Mouse (Mus musculus): Measurements from ENCODE around the gene Smoc1. TPM values are rescaled to one million over a fixed set of nuclear protein-coding genes. Genes with fewer than 3 reads are reported as not detected.

Gene Smoc1
- polyA plus RNA-seq (2012) = 0.01 and 0.02 TPM in 2 replicates

DNA sequence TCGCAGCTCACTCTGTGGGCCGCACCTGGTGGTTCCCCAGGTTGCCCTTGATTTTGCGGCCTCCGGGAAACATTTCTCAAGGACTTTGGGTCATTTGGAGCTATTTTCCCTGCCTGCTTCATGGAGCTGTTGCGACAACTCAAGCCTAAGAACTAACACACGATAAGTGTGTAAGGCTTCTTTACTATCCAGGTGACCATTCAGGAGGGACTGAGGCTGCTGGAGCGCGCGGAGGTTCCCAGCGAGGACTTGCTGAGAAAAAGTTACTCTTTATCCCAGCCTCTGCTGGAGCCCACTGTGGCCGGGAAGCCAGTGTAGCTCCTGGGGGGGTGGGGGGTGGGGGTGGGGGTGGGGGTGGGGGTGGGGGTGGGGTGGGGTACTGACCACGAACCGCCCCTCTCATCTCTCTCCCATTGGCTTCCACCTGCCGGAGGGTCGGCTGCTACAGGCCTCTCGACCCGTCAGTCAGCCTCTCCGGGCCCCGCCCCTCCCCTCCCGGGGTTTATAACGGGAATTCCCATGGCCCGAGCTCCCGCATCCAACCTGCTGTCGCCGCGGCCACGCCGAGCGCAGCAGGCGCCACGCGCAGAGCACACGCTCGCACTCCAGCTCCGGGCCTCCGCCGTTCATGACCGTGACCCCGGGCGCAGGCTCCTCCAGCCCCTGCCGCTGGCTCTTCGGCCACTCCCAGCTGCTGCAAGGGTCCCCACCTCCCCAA lies at the start of gene Smoc1:
Gene Smoc1 (plus strand): TSS at position 532 of the 718 bp plus-strand sequence.
- no peaks in the 10 kb centered on the region for H3K4me1 ChIP-seq (ENCODE audit: control insufficient read depth)
- no peaks in the 10 kb centered on the region for H3K9me3 ChIP-seq (ENCODE audit: control insufficient read depth, low read length)
- H3K4me3 ChIP-seq (replicated peaks) = peak within 1 kb of the TSS; percentile 57
- H3K36me3 ChIP-seq (ENCODE audit: control insufficient read depth) = no peaks in the 10 kb centered on the region
- TF ChIP-seq TAL1 (IDR thresholded peaks at IDR 0.05; ENCODE audit: low read length) = no peak
- peaks cover 36% of the 10 kb centered on the region for H3K27me3 ChIP-seq (ENCODE audit: control insufficient read depth)

DNA sequence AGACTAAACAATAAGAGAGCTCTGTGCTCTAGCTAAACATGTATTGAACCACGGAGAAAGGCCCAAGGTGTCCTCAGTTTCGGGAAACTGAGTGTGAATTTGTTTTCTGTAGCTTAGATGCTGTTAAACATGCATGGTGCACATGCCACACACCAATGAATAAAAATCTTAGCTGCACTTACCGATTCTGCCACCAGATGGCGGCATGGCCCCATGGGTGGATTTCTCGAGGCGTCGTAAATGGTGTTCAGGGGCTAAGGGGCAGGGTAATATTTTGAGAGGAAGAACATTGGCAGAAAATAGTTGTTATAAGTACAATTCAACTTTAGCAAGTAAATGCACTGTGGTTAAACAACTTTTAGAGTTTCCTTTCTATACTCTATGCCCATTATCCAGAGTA lies 44.3 kb upstream of the Smoc1 start:
- TF ChIP-seq TAL1 (IDR thresholded peaks at IDR 0.05; ENCODE audit: low read length) = no peak
- no peak for TF ChIP-seq GATA1 (IDR thresholded peaks at IDR 0.05; ENCODE audit: low read length)
- Histone ChIP-seq H3K36me3 (ENCODE audit: control insufficient read depth) (no peaks in the 10 kb centered on the region), H3K4me1 (ENCODE audit: control insufficient read depth) (no peaks in the 10 kb centered on the region), H3K9me3 (ENCODE audit: control insufficient read depth, low read length) (no peaks in the 10 kb centered on the region), H3K27me3 (ENCODE audit: control insufficient read depth) (no peaks in the 10 kb centered on the region), H3K4me3 (replicated peaks) (no peak overlapping the region)

DNA sequence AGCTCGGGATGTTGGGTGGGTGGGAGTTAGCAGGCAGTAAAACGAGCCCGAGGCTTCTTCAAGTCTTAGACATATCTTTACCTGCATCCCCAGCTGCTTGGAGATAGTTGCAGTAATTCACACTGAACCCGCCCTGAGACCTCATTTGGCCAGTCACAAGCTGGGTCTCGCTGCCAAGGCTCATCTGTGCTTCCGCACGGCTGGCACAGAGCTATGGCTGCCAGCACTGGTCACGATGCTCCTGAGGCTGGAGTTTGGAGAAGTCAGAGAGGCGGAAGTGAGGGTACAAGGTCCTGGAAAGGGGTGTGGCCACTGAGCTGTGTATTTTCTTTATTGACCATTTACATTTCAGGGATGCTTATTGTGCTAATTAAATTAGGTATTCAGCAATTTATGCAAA lies 42.9 kb upstream of the Smoc1 start:
- no peaks in the 10 kb centered on the region for H3K27me3 ChIP-seq (ENCODE audit: control insufficient read depth)
- H3K36me3 ChIP-seq (ENCODE audit: control insufficient read depth) = no peaks in the 10 kb centered on the region
- H3K4me1 ChIP-seq (ENCODE audit: control insufficient read depth) = no peaks in the 10 kb centered on the region
- no peak overlapping the region for H3K4me3 ChIP-seq (replicated peaks)
- TF ChIP-seq TAL1 (IDR thresholded peaks at IDR 0.05; ENCODE audit: low read length) (no peak), GATA1 (IDR thresholded peaks at IDR 0.05; ENCODE audit: low read length) (no peak)
- no peaks in the 10 kb centered on the region for H3K9me3 ChIP-seq (ENCODE audit: control insufficient read depth, low read length)

DNA sequence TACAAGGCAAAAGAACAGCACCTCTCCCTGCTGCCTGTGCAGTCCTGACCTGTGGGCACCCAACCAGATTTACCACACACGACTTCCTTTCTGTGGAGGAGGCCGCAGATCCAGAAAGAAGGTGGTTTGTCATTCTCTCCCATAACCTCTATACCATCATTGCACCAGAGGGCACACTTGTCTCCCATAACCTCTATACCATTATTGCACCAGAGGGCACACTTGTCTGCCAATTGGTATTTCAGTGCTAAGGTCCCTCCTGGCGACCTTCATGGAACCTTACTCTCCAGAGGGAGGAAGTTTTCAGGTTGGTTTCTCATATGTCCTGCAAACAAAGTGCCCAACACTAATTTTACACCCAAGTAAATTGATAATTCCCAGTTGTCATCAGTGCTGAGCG lies 40.0 kb upstream of the Smoc1 start:
- H3K9me3 ChIP-seq (ENCODE audit: control insufficient read depth, low read length) = no peaks in the 10 kb centered on the region
- TF ChIP-seq TAL1 (IDR thresholded peaks at IDR 0.05; ENCODE audit: low read length) (no peak), GATA1 (IDR thresholded peaks at IDR 0.05; ENCODE audit: low read length) (no peak)
- no peaks in the 10 kb centered on the region for H3K4me1 ChIP-seq (ENCODE audit: control insufficient read depth)
- H3K4me3 ChIP-seq (replicated peaks) = no peak overlapping the region
- H3K27me3 ChIP-seq (ENCODE audit: control insufficient read depth) = no peaks in the 10 kb centered on the region
- no peaks in the 10 kb centered on the region for H3K36me3 ChIP-seq (ENCODE audit: control insufficient read depth)

DNA sequence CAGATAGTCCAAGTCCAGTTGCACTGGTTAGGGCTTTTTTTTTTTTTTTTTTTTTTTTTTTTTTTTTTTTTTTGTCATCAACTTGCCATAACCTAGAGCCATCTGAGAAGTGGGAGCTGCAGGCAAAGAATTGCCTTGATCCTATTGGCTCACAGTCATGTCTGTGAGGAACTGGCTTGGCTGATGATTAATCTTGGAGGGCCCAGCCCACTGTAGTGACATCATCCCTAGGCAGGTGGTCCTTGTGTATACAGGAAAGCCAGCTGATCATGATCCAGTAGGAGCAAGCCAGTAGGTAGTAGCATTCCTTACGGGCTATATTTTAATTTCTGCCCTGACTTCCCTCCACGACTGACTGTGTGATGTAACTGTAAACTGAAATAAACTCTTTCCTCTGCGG lies 38.3 kb upstream of the Smoc1 start:
- TF ChIP-seq TAL1 (IDR thresholded peaks at IDR 0.05; ENCODE audit: low read length) (no peak), GATA1 (IDR thresholded peaks at IDR 0.05; ENCODE audit: low read length) (no peak)
- no peak overlapping the region for H3K4me3 ChIP-seq (replicated peaks)
- no peaks in the 10 kb centered on the region for H3K4me1 ChIP-seq (ENCODE audit: control insufficient read depth)
- H3K36me3 ChIP-seq (ENCODE audit: control insufficient read depth) = no peaks in the 10 kb centered on the region
- H3K27me3 ChIP-seq (ENCODE audit: control insufficient read depth) = no peaks in the 10 kb centered on the region
- H3K9me3 ChIP-seq (ENCODE audit: control insufficient read depth, low read length) = no peaks in the 10 kb centered on the region; the same call in 1 of the 2 replicates

DNA sequence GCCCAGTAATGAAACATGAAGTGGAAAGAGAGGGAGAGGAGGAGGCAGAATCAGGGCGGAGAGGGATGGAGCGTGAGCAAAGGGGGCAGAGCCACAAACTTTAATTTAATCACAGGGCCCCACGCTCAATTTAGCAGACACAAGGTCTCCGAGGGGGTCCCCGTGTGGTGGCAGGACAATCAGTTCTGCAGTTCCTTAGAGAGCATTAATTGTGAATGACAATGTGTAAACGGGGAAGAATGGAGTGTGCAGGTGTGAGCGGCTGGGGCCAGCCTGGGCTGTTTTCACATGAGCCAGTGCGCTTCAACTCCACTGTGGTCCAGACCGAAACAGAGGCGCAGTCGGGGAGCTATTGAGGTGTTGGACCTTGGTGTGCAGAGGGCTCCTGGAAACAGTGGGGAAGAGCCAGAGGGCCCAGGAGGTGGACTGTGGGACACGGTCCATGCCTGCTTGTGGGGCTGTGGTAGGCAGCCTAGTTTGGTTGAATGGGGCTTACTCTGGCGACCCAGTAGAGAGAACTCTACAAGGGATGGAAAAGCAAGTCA lies 35.6 kb upstream of the Smoc1 start:
- TF ChIP-seq GATA1 (IDR thresholded peaks at IDR 0.05; ENCODE audit: low read length) (no peak), TAL1 (IDR thresholded peaks at IDR 0.05; ENCODE audit: low read length) (no peak)
- H3K36me3 ChIP-seq (ENCODE audit: control insufficient read depth) = no peaks in the 10 kb centered on the region
- H3K4me3 ChIP-seq (replicated peaks) = no peak overlapping the region
- H3K4me1 ChIP-seq (ENCODE audit: control insufficient read depth) = no peaks in the 10 kb centered on the region
- no peaks in the 10 kb centered on the region; the same call in 1 of the 2 replicates for H3K9me3 ChIP-seq (ENCODE audit: control insufficient read depth, low read length)
- H3K27me3 ChIP-seq (ENCODE audit: control insufficient read depth) = no peaks in the 10 kb centered on the region

DNA sequence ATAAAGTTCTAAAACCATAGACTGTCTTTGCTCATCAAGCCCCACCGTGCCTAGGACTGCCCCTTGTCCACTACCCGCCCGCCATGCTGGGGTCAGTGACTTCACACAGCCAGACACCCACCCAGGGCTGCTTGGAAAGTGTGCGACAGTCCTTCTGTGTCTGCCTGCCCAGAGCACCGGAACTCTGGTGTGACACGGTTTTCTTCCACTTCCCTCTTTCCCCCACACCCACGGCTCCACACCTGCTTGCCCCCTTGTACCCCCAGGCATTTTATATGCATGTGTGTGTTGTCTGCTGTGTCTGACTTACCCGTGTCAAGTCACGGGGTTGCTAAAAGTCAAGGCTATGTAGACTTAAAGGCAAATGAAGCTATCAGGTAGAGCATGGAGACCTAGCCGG lies 34.8 kb upstream of the Smoc1 start:
- no peaks in the 10 kb centered on the region for H3K4me1 ChIP-seq (ENCODE audit: control insufficient read depth)
- H3K4me3 ChIP-seq (replicated peaks) = no peak overlapping the region
- no peaks in the 10 kb centered on the region; the same call in 1 of the 2 replicates for H3K9me3 ChIP-seq (ENCODE audit: control insufficient read depth, low read length)
- H3K27me3 ChIP-seq (ENCODE audit: control insufficient read depth) = no peaks in the 10 kb centered on the region
- no peaks in the 10 kb centered on the region for H3K36me3 ChIP-seq (ENCODE audit: control insufficient read depth)
- no peak for TF ChIP-seq TAL1 (IDR thresholded peaks at IDR 0.05; ENCODE audit: low read length)
- TF ChIP-seq GATA1 (IDR thresholded peaks at IDR 0.05; ENCODE audit: low read length) = no peak

DNA sequence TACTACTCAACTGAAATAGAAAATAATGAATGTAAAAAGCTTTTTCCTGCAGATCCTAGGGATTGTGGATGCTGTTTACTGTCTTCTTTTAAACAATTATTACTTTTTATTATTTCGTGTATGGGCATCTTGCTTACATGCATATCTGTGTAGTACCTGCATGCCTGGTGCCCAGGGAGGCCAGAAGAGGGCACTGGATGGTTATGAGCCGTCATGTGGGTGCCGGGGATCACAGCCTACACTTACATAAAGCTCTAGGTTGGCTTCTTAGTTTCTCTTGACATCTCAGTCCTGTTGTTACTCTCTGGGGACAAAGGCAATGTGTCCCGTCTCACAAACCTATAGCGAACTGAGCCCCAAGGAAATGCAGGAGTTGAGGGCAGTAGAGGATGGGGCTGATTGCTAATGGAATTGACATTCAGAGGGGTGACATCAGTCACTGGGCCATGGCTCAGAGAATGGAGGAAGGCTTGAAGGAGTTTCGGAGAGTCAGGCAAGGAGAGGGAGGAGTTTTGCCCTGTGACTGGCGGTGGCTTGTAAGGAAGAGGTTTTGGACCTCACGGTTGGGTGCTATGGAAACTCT lies 34.0 kb upstream of the Smoc1 start:
- no peak for TF ChIP-seq TAL1 (IDR thresholded peaks at IDR 0.05; ENCODE audit: low read length)
- no peaks in the 10 kb centered on the region for H3K36me3 ChIP-seq (ENCODE audit: control insufficient read depth)
- no peaks in the 10 kb centered on the region for H3K4me1 ChIP-seq (ENCODE audit: control insufficient read depth)
- H3K27me3 ChIP-seq (ENCODE audit: control insufficient read depth) = no peaks in the 10 kb centered on the region
- H3K9me3 ChIP-seq (ENCODE audit: control insufficient read depth, low read length) = no peaks in the 10 kb centered on the region; the same call in 1 of the 2 replicates
- H3K4me3 ChIP-seq (replicated peaks) = no peak overlapping the region

DNA sequence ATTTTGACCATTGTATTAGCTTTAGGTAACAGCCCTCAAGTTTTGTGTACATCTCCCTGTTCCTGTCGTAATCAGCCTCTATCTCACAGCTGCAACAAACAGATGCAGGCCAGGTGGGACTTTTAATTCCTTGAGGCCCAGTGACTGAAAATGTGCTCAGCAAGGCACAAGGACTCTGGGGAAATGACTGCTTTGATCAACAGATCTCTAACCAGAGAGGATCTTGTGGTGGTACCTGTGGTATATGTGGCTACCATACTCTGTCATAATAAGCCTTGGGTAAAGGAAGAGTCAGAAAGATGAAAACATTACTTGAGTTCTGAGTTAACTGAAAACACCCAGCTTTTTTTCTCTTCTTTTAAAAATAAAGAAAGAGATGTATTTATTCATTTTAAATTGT lies 32.8 kb upstream of the Smoc1 start:
- H3K27me3 ChIP-seq (ENCODE audit: control insufficient read depth) = peaks cover 4% of the 10 kb centered on the region; the same call in 1 of the 2 replicates
- no peak for TF ChIP-seq TAL1 (IDR thresholded peaks at IDR 0.05; ENCODE audit: low read length)
- TF ChIP-seq GATA1 (IDR thresholded peaks at IDR 0.05; ENCODE audit: low read length) = no peak

More for the DNA sequence above, 32.8 kb upstream of the Smoc1 start:
- no peak overlapping the region for H3K4me3 ChIP-seq (replicated peaks)
- no peaks in the 10 kb centered on the region for H3K36me3 ChIP-seq (ENCODE audit: control insufficient read depth)
- no peaks in the 10 kb centered on the region for H3K4me1 ChIP-seq (ENCODE audit: control insufficient read depth)
- no peaks in the 10 kb centered on the region; the same call in 1 of the 2 replicates for H3K9me3 ChIP-seq (ENCODE audit: control insufficient read depth, low read length)
